Mouse (Mus musculus) stomach, postnatal 0 days (tissue): ENCODE results near the gene Myo3a. TPM values are rescaled to one million over a fixed set of nuclear protein-coding genes. Genes with fewer than 3 reads are reported as not detected.

Experiments
- ATAC-seq: fragments of 200-750 bp; cut with Nextera tagmentation; 2 replicates; pipeline ENCODE4 v1.8.0; 2017; ENCODE audit not compliant: low FRiP score, low TSS enrichment
- DNase-seq: peaks from one replicate; pipeline ENCODE4 v3.0.0-alpha.2; 2016; ENCODE audit warnings: low spot score
- H3K27ac ChIP-seq: fragments of 300-500 bp; sonication (generic); replicated peaks from 2 replicates; pipeline ENCODE4 v1.5.1; 2014; ENCODE audit warnings: mild to moderate bottlenecking, control low read depth
- H3K27me3 ChIP-seq: fragments of 300-500 bp; sonication (generic); 2 replicates; pipeline ENCODE4 v1.6.1; 2014; ENCODE audit warnings: low read length; ENCODE audit not compliant: control insufficient read depth, insufficient read depth
- H3K36me3 ChIP-seq: fragments of 300-500 bp; sonication (generic); 2 replicates; pipeline ENCODE4 v1.6.1; 2014; ENCODE audit warnings: low read length, mixed read lengths; ENCODE audit not compliant: control insufficient read depth, insufficient read depth
- H3K4me1 ChIP-seq: fragments of 300-500 bp; sonication (generic); replicated peaks from 2 replicates; pipeline ENCODE4 v1.6.1; 2014; ENCODE audit warnings: antibody characterized with exemption; ENCODE audit not compliant: control insufficient read depth, insufficient read depth
- H3K4me2 ChIP-seq: fragments of 300-500 bp; sonication (generic); replicated peaks from 2 replicates; pipeline ENCODE4 v1.6.1; 2014; ENCODE audit warnings: low read depth, mild to moderate bottlenecking, control low read depth, moderate library complexity
- H3K4me3 ChIP-seq: fragments of 300-500 bp; sonication (generic); 2 replicates; pipeline ENCODE4 v1.5.1; 2014; ENCODE audit warnings: low read depth, low read length, control low read depth
- H3K9ac ChIP-seq: fragments of 300-500 bp; sonication (generic); 2 replicates; pipeline ENCODE4 v1.6.1; 2014; ENCODE audit warnings: mild to moderate bottlenecking, low read length, control low read depth, mixed read lengths
- H3K9me3 ChIP-seq: fragments of 300-500 bp; sonication (generic); 2 replicates; pipeline ENCODE4 v1.6.1; 2016; ENCODE audit warnings: low read length; ENCODE audit not compliant: control insufficient read depth
- CTCF ChIP-seq: IDR thresholded peaks from 2 replicates; pipeline ENCODE4 v1.5.1; 2016; ENCODE audit warnings: antibody characterized with exemption, low read depth, mild to moderate bottlenecking, moderate library complexity
- EP300 ChIP-seq: optimal IDR thresholded peaks from 2 replicates; pipeline ENCODE3; 2016; ENCODE audit warnings: antibody characterized with exemption
- WGBS: fragments of 180-500 bp; shearing (Covaris S2); extraction: QIAGEN DNeasy Blood & Tissue Kit; methylation state at CpG from one replicate; pipeline ENCODE4 v1.1.7; 2014; 5-methylcytosine and 5-hydroxymethylcytosine counted together
- microRNA-seq: library from miRNA; unstranded; fragments of <30 nt; microRNA quantifications from one replicate; pipeline ENCODE4, GENCODE M21; 2016
- polyA plus RNA-seq: library from polyadenylated mRNA; unstranded; fragments of >200 nt; fragmentation: Nextera tagmentation; extraction: Ambion mirVana; gene quantifications from 2 replicates; pipeline ENCODE4 v1.2.1, GENCODE M21; 2015

Myo3a gene
- polyA plus RNA-seq, 1 experiment from 2014 or later: 0.06 TPM

DNA sequence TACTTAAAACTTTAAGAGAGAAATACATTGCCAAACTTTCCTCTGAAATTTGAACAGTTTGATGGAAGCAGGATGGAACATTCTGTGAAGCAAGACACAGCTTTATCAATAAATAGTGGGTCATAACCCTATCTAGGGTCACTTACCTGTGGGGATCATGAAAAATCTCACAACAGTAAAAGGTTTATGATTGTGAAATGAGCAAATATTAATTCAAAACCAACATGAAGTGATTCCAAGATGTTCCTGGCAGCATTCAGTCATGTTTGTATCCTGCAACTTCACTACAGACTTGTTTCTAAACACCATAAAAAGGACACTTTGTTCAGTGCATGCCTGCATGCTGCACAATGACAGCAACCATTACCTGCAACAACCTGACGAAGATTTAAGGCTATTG lies 436.4 kb downstream of the Myo3a start:
- ATAC-seq (no peak), DNase-seq (no peak)
- H3K4me2 ChIP-seq: no peak overlapping the region
- H3K27ac ChIP-seq: no peak overlapping the region
- no peaks in the 10 kb centered on the region for H3K4me1 ChIP-seq
- no peak for TF ChIP-seq CTCF
- TF ChIP-seq EP300: no peak
- no peaks in the 10 kb centered on the region for H3K9me3 ChIP-seq
- no peak overlapping the region for H3K4me3 ChIP-seq
- no peaks in the 10 kb centered on the region for H3K27me3 ChIP-seq
- no peaks in the 10 kb centered on the region for H3K36me3 ChIP-seq
- no peak overlapping the region for H3K9ac ChIP-seq
- 64% methylated on average over 1 of the region's 1 CpGs for WGBS

Small RNA genes within 50 kb of the gene (microRNA-seq; reads per million reads assigned to microRNA genes)
- gene Gm23636: not detected
- gene Mir3967: not detected
